Mouse (Mus musculus): ENCODE results near the gene Midn. TPM values are rescaled to one million over a fixed set of nuclear protein-coding genes. Genes with fewer than 3 reads are reported as not detected.
A peak's percentile ranks its signal among the peaks of the same experiment; 100 is the strongest.

Gene Midn
- polyA plus RNA-seq, 1 experiment = 372 TPM

DNA sequence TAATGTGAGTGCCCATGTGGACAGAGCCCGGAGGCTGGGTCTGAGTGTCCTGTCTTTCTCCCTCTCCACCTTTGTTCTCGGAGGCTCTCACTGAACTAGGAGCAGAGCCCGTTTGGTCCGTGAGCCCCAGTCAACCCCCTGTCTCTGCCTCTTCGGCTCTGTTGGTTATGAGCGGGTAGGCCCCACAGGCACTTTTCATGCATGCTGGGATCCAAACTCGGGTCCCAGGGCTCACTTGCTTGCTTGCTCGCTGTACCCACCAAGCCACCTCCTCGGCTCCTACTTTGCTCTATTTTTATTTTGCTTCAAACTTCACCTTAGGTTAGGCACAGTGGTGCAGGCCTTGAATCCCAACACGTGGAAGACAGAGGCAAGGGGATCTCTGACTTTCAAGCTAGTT is 39.7 kb downstream of the Midn start:
- Histone ChIP-seq H3K27ac (ENCODE audit: insufficient read depth, low read depth, low read length) (no peak overlapping the region), H3K27me3 (ENCODE audit: control insufficient read depth, insufficient read depth, low read length) (peaks cover 16% of the 10 kb centered on the region), H3K36me3 (ENCODE audit: control insufficient read depth, insufficient read depth, low read length) (no peaks in the 10 kb centered on the region), H3K4me3 (ENCODE audit: low read depth, low read length) (no peak overlapping the region), H3K4me1 (ENCODE audit: control insufficient read depth, insufficient read depth, insufficient read length, low read length) (peaks cover 8% of the 10 kb centered on the region)
- TF ChIP-seq POLR2A (IDR thresholded peaks at IDR 0.05; ENCODE audit: low read depth, low read length) = no peak
- TF ChIP-seq CTCF (IDR thresholded peaks at IDR 0.05; ENCODE audit: extremely low read depth, insufficient read length, insufficient replicate concordance, low read depth, low read length) = no peak
- WGBS = 93% methylated on average over 10 of the region's 10 CpGs

DNA sequence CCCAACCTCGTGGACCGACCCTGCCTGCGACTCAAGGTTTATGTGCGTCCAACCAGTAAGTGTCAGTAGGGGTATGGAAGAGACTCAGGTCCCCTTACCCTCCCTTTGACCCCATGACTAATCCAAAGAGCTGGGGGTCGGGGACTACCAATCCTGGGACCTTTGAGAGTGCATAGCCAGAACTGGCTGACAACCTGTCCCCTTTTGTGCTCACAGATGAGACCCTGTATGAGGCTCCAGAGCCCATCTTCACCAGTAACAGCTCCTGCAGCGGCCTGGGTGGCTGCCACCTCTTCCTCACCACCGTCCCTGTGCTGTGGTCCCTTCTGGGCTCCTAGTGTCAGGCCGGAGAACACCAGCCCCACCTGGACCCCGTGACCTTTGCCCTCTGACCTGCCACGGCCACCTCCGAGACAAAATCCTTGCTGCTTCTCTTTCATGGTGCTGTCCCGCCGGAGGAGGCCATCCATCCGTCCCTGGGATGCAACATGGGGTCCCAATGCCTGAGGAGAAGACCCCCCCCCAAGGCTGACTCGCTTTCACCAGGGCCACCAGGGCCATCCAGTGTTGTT is 40.5 kb downstream of the Midn start:
- Histone ChIP-seq H3K27me3 (ENCODE audit: control insufficient read depth, insufficient read depth, low read length) (peaks cover 16% of the 10 kb centered on the region), H3K4me1 (ENCODE audit: control insufficient read depth, insufficient read depth, insufficient read length, low read length) (peaks cover 8% of the 10 kb centered on the region), H3K4me3 (ENCODE audit: low read depth, low read length) (no peak overlapping the region), H3K36me3 (ENCODE audit: control insufficient read depth, insufficient read depth, low read length) (no peaks in the 10 kb centered on the region), H3K27ac (ENCODE audit: insufficient read depth, low read depth, low read length) (no peak overlapping the region)
- TF ChIP-seq POLR2A (IDR thresholded peaks at IDR 0.05; ENCODE audit: low read depth, low read length) (no peak), CTCF (IDR thresholded peaks at IDR 0.05; ENCODE audit: extremely low read depth, insufficient read length, insufficient replicate concordance, low read depth, low read length) (no peak)
- WGBS = 82% methylated on average over 15 of the region's 15 CpGs

DNA sequence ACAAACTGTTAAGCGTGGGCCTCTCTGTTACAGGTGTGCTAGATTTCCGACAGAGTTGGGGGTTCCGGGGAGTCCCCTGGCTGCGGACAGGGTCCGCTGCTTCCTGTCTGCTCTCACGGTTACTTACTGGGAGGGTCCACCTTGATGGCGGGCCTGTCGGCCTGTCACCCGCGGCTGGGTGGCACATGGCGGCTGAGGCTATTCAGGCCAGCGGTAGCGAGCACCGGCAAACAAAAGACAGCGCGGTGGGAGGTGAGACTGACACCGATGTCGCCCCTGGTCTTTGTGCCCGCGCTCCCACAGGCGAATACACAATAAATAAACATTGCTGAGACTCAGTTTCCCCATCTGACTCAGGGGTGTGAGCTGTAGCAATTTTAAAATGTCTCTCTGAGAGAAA is 41.9 kb downstream of the Midn start:
- TF ChIP-seq CTCF (IDR thresholded peaks at IDR 0.05; ENCODE audit: extremely low read depth, insufficient read length, insufficient replicate concordance, low read depth, low read length) (no peak), POLR2A (IDR thresholded peaks at IDR 0.05; ENCODE audit: low read depth, low read length) (no peak)
- H3K36me3 ChIP-seq (ENCODE audit: control insufficient read depth, insufficient read depth, low read length) = no peaks in the 10 kb centered on the region
- H3K27me3 ChIP-seq (ENCODE audit: control insufficient read depth, insufficient read depth, low read length) = peaks cover 16% of the 10 kb centered on the region
- H3K27ac ChIP-seq (ENCODE audit: insufficient read depth, low read depth, low read length) = no peak overlapping the region
- peaks cover 8% of the 10 kb centered on the region for H3K4me1 ChIP-seq (ENCODE audit: control insufficient read depth, insufficient read depth, insufficient read length, low read length)
- WGBS = 21% methylated on average over 21 of the region's 21 CpGs
- peak overlapping the region; percentile 36 for H3K4me3 ChIP-seq (ENCODE audit: low read depth, low read length)

DNA sequence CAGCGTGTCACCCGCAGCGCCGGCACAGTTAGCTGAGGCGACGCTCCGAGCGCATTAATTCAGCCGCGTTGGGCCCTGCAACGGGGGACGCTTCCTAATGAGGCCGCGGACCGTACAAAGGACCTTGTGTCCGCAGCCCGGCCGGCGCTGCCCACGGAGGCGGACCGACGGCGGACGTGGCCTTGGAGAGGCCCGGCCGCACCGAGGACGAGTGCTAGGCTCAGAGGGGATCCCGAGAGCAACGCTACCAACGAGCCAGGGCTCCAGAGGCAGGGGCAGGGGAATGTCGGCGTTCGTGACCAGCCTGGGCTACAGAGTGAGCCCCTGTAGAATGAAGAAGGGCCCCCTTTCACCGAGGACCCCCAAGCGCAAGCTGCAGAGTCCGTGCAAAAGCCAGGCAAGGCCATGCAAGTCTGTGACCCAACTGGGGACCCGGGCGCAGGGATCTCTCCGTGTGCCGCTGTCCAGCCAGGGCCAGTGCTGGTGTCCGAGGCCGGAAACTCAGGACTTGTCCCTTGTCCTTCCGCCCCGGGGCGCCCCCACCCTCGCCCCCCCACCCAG is 42.5 kb downstream of the Midn start:
- Histone ChIP-seq H3K4me3 (ENCODE audit: low read depth, low read length) (peak overlapping the region; percentile 36), H3K27ac (ENCODE audit: insufficient read depth, low read depth, low read length) (no peak overlapping the region), H3K4me1 (ENCODE audit: control insufficient read depth, insufficient read depth, insufficient read length, low read length) (peaks cover 8% of the 10 kb centered on the region), H3K27me3 (ENCODE audit: control insufficient read depth, insufficient read depth, low read length) (peaks cover 16% of the 10 kb centered on the region), H3K36me3 (ENCODE audit: control insufficient read depth, insufficient read depth, low read length) (no peaks in the 10 kb centered on the region)
- TF ChIP-seq CTCF (IDR thresholded peaks at IDR 0.05; ENCODE audit: extremely low read depth, insufficient read length, insufficient replicate concordance, low read depth, low read length) (no peak), POLR2A (IDR thresholded peaks at IDR 0.05; ENCODE audit: low read depth, low read length) (no peak)
- WGBS = 2% methylated on average over 48 of the region's 48 CpGs

DNA sequence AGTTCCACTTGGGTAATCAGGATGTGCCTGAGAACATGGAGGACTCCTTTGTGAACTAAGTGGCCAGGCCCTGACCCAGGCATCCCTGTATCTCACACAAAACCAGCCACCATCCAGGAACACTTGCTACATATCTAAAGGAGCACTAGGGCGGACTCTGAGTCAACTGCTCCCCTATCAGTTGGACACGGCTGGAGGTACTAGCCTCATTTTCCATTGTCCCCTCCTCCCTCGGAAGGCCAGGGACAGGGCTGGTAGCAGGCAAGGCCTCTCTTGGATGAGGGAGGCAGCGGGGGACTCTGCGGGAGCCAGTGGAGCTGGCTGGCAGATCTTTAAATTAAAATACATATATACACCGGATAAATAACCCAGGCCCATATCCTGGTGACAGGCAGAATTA is 45.9 kb downstream of the Midn start:
- H3K36me3 ChIP-seq (ENCODE audit: control insufficient read depth, insufficient read depth, low read length) = no peaks in the 10 kb centered on the region
- H3K4me1 ChIP-seq (ENCODE audit: control insufficient read depth, insufficient read depth, insufficient read length, low read length) = peaks cover 8% of the 10 kb centered on the region
- H3K27me3 ChIP-seq (ENCODE audit: control insufficient read depth, insufficient read depth, low read length) = peaks cover 16% of the 10 kb centered on the region
- no peak overlapping the region for H3K27ac ChIP-seq (ENCODE audit: insufficient read depth, low read depth, low read length)
- WGBS = 83% methylated on average over 6 of the region's 6 CpGs
- TF ChIP-seq CTCF (IDR thresholded peaks at IDR 0.05; ENCODE audit: extremely low read depth, insufficient read length, insufficient replicate concordance, low read depth, low read length) (no peak), POLR2A (IDR thresholded peaks at IDR 0.05; ENCODE audit: low read depth, low read length) (no peak)
- no peak overlapping the region for H3K4me3 ChIP-seq (ENCODE audit: low read depth, low read length)

DNA sequence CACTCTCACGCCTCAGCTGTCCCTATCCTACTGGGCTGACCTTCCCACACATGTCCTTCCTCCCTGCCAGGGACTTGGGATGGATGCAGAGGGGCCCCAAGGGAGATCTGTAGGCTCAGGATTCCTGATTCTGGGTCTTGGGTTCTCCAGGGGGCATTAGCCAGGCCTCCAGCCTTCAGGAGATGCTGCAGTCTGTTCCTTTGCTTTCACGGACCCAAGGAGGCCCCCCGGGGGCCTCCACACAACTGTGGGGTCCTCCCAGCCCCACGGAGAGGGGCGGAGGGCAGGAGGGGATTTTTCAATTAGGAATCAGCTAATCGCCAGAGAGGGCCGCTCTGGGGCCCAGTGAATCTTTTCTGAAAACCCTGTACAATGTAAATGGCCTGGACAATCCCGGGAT is 46.4 kb downstream of the Midn start:
- WGBS = 74% methylated on average over 8 of the region's 8 CpGs
- TF ChIP-seq POLR2A (IDR thresholded peaks at IDR 0.05; ENCODE audit: low read depth, low read length) (no peak), CTCF (IDR thresholded peaks at IDR 0.05; ENCODE audit: extremely low read depth, insufficient read length, insufficient replicate concordance, low read depth, low read length) (no peak)
- Histone ChIP-seq H3K4me1 (ENCODE audit: control insufficient read depth, insufficient read depth, insufficient read length, low read length) (peaks cover 8% of the 10 kb centered on the region), H3K27me3 (ENCODE audit: control insufficient read depth, insufficient read depth, low read length) (peaks cover 16% of the 10 kb centered on the region), H3K4me3 (ENCODE audit: low read depth, low read length) (no peak overlapping the region), H3K27ac (ENCODE audit: insufficient read depth, low read depth, low read length) (no peak overlapping the region), H3K36me3 (ENCODE audit: control insufficient read depth, insufficient read depth, low read length) (no peaks in the 10 kb centered on the region)

DNA sequence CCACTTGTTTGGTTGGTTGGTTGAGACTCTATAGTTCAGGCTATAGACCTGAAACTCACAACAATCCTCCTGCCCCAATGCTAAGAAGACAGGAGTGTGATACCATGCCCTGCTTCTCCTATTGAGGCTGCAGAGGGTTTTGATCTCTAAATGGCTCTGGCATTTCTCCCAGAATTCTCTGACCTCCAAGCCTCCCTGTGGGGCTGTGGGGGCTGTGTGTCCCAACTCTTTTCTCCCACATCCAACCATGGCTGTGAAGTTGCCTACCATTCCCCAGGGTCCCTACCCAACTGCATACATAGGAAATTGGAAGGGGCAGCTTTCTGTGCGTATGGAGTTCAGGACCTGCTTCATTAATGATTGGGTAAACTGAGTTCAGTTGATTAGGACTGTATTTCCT is 48.1 kb downstream of the Midn start:
- Histone ChIP-seq H3K27me3 (ENCODE audit: control insufficient read depth, insufficient read depth, low read length) (peaks cover under 1% of the 10 kb centered on the region; the same call in 1 of the 2 replicates), H3K4me1 (ENCODE audit: control insufficient read depth, insufficient read depth, insufficient read length, low read length) (no peaks in the 10 kb centered on the region), H3K27ac (ENCODE audit: insufficient read depth, low read depth, low read length) (no peak overlapping the region), H3K36me3 (ENCODE audit: control insufficient read depth, insufficient read depth, low read length) (no peaks in the 10 kb centered on the region), H3K4me3 (ENCODE audit: low read depth, low read length) (no peak overlapping the region)
- TF ChIP-seq CTCF (IDR thresholded peaks at IDR 0.05; ENCODE audit: extremely low read depth, insufficient read length, insufficient replicate concordance, low read depth, low read length) (no peak), POLR2A (IDR thresholded peaks at IDR 0.05; ENCODE audit: low read depth, low read length) (no peak)
- WGBS = 87% methylated on average over 1 of the region's 1 CpGs
